Comparison of ENCODE assay signal across 9 mouse cellular contexts in genomic region chr9:41105201-41105643, GRCm38 (mm10). TPM values are rescaled to one million over a fixed set of nuclear protein-coding genes. Genes with fewer than 3 reads are reported as not detected.
A peak's percentile ranks its signal among the peaks of the same experiment; 100 is the strongest.
DNase-seq lines count a peak whose midpoint lies in the region; ATAC-seq and TF ChIP-seq lines count a peak whose summit lies in the region.
"Had no signal": no experiment of that assay in that cellular context is flagged by ENCODE, and none has a peak within 500 bp of the region (broad histone marks: within the 10 kb centered on the region; RNA-seq: fewer than 3 reads in every experiment).

No protein-coding gene starts in this region.

- ATAC-seq in intestine, embryonic 16.5 days, result no peak

- H3K9ac ChIP-seq in intestine, embryonic 16.5 days (ENCODE audit: low read depth, low read length), result no peak overlapping the region
- H3K9ac ChIP-seq: midbrain, embryonic 12.5 days had no signal

- H3ac ChIP-seq in myocyte (ENCODE audit: control insufficient read depth, insufficient read length), result no peak overlapping the region

- H3K4me1 ChIP-seq in intestine, embryonic 16.5 days (ENCODE audit: control insufficient read depth, insufficient read depth, low read length), result peaks cover 6% of the 10 kb centered on the region

- no peak overlapping the region for H3K27ac ChIP-seq in intestine, embryonic 16.5 days (ENCODE audit: low read length)
- H3K27ac ChIP-seq: midbrain, embryonic 12.5 days had no signal

- no peak for TF ChIP-seq POLR2A in myocyte (IDR thresholded peaks at IDR 0.05; ENCODE audit: insufficient read length, low read depth)

- no peaks in the 10 kb centered on the region for H3K36me3 ChIP-seq in myocyte (ENCODE audit: control insufficient read depth, insufficient read depth)
- H3K36me3 ChIP-seq in intestine, embryonic 16.5 days (ENCODE audit: control insufficient read depth, insufficient read depth, low read length), result no peaks in the 10 kb centered on the region
- H3K36me3 ChIP-seq: midbrain, embryonic 12.5 days had no signal

- no peak overlapping the region for H3K4me3 ChIP-seq in myocyte
- H3K4me3 ChIP-seq in intestine, embryonic 16.5 days (ENCODE audit: low read length), result no peak overlapping the region
- H3K4me3 ChIP-seq: midbrain, embryonic 12.5 days had no signal

- no peaks in the 10 kb centered on the region for H3K9me3 ChIP-seq in intestine, embryonic 16.5 days (ENCODE audit: control insufficient read depth, low read length)
- H3K9me3 ChIP-seq: midbrain, embryonic 12.5 days had no signal

- WGBS in intestine, embryonic 16.5 days, result 53% methylated on average over 7 of the region's 7 CpGs

- no peaks in the 10 kb centered on the region for H3K27me3 ChIP-seq in myocyte (ENCODE audit: control insufficient read depth, insufficient read depth, insufficient read length)
- no peaks in the 10 kb centered on the region for H3K27me3 ChIP-seq in intestine, embryonic 16.5 days (replicated peaks; ENCODE audit: control insufficient read depth, insufficient read depth, low read length)
- H3K27me3 ChIP-seq: midbrain, embryonic 12.5 days had no signal

- H3K79me2 ChIP-seq in myocyte (ENCODE audit: control insufficient read depth, insufficient read depth), result no peaks in the 10 kb centered on the region

- DNase-seq in 416B (ENCODE audit: low read depth) (peak; percentile 39), ES-CJ7 (ENCODE audit: low read depth, low spot score) (peak; percentile 26)
- DNase-seq in induced T-regulatory cell, adult 2 months (ENCODE audit: low read depth), result peak; percentile 84
- DNase-seq in kidney, adult 18-20 months, result no peak
- DNase-seq in gastrocnemius, adult 8-10 months (ENCODE audit: low spot score in 2 of 2), result no peak
- no peak for DNase-seq in urinary bladder, postnatal 14 days (ENCODE audit: low spot score)

- H3K4me2 ChIP-seq in myocyte (ENCODE audit: low read depth), result peak overlapping the region; percentile 42
- no peak overlapping the region for H3K4me2 ChIP-seq in intestine, embryonic 16.5 days (ENCODE audit: low read depth, low read length)
- H3K4me2 ChIP-seq: midbrain, embryonic 12.5 days had no signal

TF ChIP-seq in myocyte, 11 proteins besides CTCF, POLR2A, EP300 and RAD21:
- TF ChIP-seq REST (IDR thresholded peaks at IDR 0.05; ENCODE audit: insufficient read depth, insufficient read length) (no peak), CEBPB (IDR thresholded peaks at IDR 0.05; ENCODE audit: insufficient read depth, poor library complexity, severe bottlenecking) (peak; percentile 35; the same call in 1 of the 2 replicates), MAX (IDR thresholded peaks at IDR 0.05; ENCODE audit: low read depth) (no peak), TCF3 (IDR thresholded peaks at IDR 0.05; ENCODE audit: insufficient read length, low read depth) (no peak), POLR2AphosphoS2 (IDR thresholded peaks at IDR 0.05; ENCODE audit: insufficient read length, low read depth) (no peak), TCF12 (IDR thresholded peaks at IDR 0.05; ENCODE audit: insufficient read depth, poor library complexity, severe bottlenecking) (peak; percentile 77), MYOD1 (IDR thresholded peaks at IDR 0.05; ENCODE audit: control insufficient read depth in 1 of 3, insufficient read length in 2 of 3, low read depth in 2 of 3) (peak in 2 of 3 experiments; percentile 66 to 90), E2F4 (IDR thresholded peaks at IDR 0.05; ENCODE audit: insufficient read depth) (no peak), SRF (IDR thresholded peaks at IDR 0.05; ENCODE audit: control insufficient read depth, insufficient read length, low read depth) (no peak), MYOG (IDR thresholded peaks at IDR 0.05; ENCODE audit: control insufficient read depth in 1 of 3, insufficient read depth in 1 of 3, insufficient read length in 2 of 3, low read depth in 2 of 3) (peak in 2 of 3 experiments; percentile 43 to 94), USF1 (IDR thresholded peaks at IDR 0.05; ENCODE audit: low read depth) (no peak)

RNA-seq across cellular contexts. Expression of gene Ubash3b, which starts 56.3 kb away (rescaled TPM):
- polyA plus RNA-seq in myocyte (2012; fragmentation: generic; extraction: Trizol), result 5.9 TPM
- polyA plus RNA-seq in intestine, embryonic 16.5 days (2015; fragmentation: Nextera tagmentation; extraction: Ambion mirVana), result 3.4 TPM in 2 replicates
- total RNA-seq in gastrocnemius, adult 8-10 months (2022), result under 1 TPM in 3 of 4 experiments, not detected in 1; 0.17 to 0.34 (median 0.27) TPM

Comparison
In these comparisons a context has a peak if more than half of its experiments do, and no peak if none do; other contexts are left out.
1. DNase-seq: peak in 416B (single experiment), ES-CJ7 (single experiment) and induced T-regulatory cell, adult 2 months (single experiment); none in kidney, adult 18-20 months (single experiment), gastrocnemius, adult 8-10 months (0 of 2) and urinary bladder, postnatal 14 days (single experiment).